Mouse (Mus musculus) T-helper 17 cell (primary cell): ENCODE data around the gene Ticam1.

ENCODE experiments used
- in situ Hi-C, 2 experiments: fragments of 300-600 bp; cut with MboI, MseI; formaldehyde crosslinking; loops; 1 replicate in 1 of 2; 2 replicates in 1 of 2; pipeline ENCODE4 v1.15.1; 2025; ENCODE audit warnings: high pct_unique_total_duplicates in 2 of 2

Gene Ticam1

GRCm38 (mm10) chr17:56290388-56291170, 14.0 kb upstream of the Ticam1 start:
- in situ Hi-C loops: no loop called here

- in situ Hi-C loops: no loop called here
These were observed 13.1 kb upstream of the Ticam1 start for GRCm38 (mm10) chr17:56289371-56290331.

DNA sequence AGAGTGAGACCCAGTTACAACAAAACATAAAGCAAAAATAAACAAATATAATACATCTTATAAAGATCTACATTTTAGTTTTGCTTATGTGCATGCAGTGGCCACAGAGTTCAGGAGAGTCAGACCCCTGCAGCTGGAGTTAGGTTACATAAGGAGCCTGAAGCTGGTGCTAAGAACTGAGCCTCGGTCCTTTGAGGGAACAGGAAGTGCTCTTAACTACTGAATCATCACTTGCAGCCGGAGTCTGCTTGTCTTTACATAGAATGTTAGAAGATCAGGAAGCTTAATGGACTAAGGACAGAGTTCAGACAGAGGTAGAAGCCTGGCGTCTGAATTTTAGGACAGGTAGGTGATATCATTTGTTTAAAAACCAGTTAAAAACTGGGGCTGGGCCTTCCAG, 12.3 kb upstream of the Ticam1 start:
- in situ Hi-C loops: no loop called here

GRCm38 (mm10) chr17:56287830-56288229, 11.2 kb upstream of the Ticam1 start:
- in situ Hi-C loops: no loop called here

DNA sequence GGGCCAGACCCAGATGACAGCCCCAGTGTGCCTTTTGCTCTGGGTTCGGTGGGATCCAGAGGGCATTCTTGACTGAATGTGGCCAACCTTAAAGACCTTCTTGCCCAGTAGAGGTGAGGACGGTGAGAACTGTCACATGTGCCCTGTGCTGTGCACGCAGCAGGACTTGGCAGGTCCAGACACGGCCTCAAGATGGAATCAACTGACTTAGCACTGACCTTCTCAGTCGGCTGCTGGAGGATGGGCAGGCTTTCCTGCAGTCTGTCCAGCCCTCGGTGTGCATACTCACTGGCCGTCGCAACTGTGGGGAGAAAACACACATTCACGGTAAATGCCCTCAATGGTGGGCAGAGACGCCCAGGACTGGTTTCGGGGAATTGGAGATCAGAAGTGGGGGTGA, 9.4 kb upstream of the Ticam1 start:
- in situ Hi-C loops: no loop called here

DNA sequence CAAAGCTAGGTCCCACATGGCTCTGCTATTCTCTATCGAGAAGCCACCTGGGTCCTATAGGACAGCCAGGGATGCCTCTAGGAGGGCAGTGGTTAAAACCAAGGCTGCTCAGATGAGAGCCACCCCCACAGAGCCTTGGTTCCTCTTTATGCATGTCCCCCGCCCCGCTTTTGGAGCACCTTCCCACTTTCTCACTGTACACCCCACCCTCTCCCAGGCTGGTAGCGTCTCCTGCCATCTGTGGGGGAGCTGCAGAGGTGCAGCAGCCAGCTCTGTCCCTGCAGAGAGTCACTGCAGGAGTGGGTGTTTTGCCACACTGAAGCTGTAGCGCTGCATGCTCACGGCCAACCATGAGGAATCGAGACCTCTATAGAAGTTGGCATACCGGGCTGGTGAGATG, 6.7 kb upstream of the Ticam1 start:
- in situ Hi-C loops: no loop called here

DNA sequence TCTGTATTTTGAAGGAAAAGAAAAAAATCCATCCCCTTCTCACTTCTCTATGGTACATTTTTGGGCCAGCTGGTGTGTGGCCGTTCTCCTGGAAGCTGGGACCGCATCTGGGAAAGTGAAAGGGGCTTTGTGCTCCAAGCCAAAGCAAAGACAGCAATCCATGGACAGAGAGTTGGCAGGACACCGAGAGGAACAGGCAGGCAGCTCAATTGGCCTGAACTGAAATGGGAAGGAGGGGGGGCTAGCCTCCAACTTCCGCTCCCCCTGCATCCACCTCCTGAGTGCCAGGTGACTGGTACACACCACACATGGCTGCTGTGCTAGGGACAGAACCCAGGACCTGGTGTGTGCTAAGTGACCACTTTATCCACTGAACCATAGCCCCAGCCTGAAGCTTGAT, 6.2 kb upstream of the Ticam1 start:
- in situ Hi-C loops: no loop called here

- in situ Hi-C loops: no loop called here
These were observed 4.6 kb upstream of the Ticam1 start for GRCm38 (mm10) chr17:56281193-56281592.

- in situ Hi-C loops: no loop called here
These were observed 3.0 kb upstream of the Ticam1 start for GRCm38 (mm10) chr17:56279481-56280155.

- in situ Hi-C loops: no loop called here
These were observed 1.8 kb upstream of the Ticam1 start for GRCm38 (mm10) chr17:56278340-56278739.

GRCm38 (mm10) chr17:56277567-56277893, 944 bp upstream of the Ticam1 start:
- in situ Hi-C loops: no loop called here

DNA sequence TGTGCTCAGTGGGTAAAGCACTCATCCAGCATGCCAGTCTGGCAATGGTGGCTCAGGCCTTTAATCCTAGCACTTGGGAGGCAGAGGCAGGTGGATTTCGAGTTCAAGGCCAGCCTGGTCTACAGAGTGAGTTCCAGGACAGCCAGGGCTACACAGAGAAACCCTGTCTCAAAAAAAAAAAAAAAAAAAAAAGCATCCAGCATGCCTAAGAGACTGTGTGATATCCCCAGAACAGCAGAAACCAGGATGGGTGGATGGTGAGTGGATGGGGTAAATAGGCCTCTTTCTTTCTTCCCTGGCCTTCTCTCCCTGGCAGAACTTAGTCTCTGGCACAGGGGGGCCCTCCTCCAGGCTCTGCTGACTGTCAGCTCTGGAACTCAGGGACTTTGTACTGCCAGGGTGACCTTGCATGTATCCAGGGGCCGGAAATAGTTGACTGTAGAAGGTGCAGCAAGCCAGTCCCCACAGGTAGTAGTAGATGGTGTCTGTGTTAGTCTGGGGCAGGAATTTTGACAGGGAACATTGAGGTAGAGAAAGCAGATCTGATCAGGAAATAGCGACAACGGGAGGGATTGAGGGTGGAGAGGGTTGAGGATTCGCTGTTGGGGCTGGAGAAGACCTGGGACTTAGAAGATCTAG, 625 bp downstream of the Ticam1 start:
- in situ Hi-C loops: no loop called here

DNA sequence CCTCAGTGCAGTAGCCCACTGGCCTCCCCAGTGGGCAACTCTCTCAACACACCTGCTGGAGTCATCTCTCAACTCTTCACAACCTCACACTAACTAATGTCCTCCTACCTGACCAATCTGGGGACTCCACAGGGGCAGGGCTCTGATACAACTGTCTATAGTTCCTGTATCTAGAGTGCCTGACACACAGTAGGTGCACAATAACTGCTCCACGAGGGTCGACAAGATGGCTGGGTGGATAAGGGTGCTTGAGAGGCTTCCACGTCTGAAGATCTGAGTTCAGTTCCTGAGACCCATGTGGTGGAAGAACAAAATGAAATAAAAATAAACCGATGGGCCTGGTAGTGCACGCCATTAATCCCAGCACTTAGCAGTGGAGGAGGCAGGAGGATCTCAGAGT, 2.6 kb downstream of the Ticam1 start:
- in situ Hi-C loops: loop anchor here (25.0 kb wide), 3 partner anchors 562 to 1013 kb away; partner anchors contain the start of genes Vav1 (in 2 of the 2), Pot1b (in 1 of the 2) and Tnfsf14 (in 1 of the 2)

- in situ Hi-C loops: loop anchor here (25.0 kb wide), 3 partner anchors 561 to 1014 kb away; partner anchors contain the start of genes Vav1 (in 2 of the 2), Pot1b (in 1 of the 2) and Tnfsf14 (in 1 of the 2)
These were observed 3.1 kb downstream of the Ticam1 start for GRCm38 (mm10) chr17:56273482-56273881.

GRCm38 (mm10) chr17:56272644-56273043, 3.9 kb downstream of the Ticam1 start:
- in situ Hi-C loops: loop anchor here (25.0 kb wide), 3 partner anchors 560 to 1015 kb away; partner anchors contain the start of genes Vav1 (in 2 of the 2), Pot1b (in 1 of the 2) and Tnfsf14 (in 1 of the 2)

- in situ Hi-C loops: loop anchor here (25.0 kb wide), 3 partner anchors 559 to 1016 kb away; partner anchors contain the start of genes Vav1 (in 2 of the 2), Pot1b (in 1 of the 2) and Tnfsf14 (in 1 of the 2)
These were observed 4.9 kb downstream of the Ticam1 start for GRCm38 (mm10) chr17:56271609-56272253.

- in situ Hi-C loops: loop anchor here (25.0 kb wide), 3 partner anchors 557 to 1018 kb away; partner anchors contain the start of genes Vav1 (in 2 of the 2), Pot1b (in 1 of the 2) and Tnfsf14 (in 1 of the 2)
These were observed 6.8 kb downstream of the Ticam1 start for GRCm38 (mm10) chr17:56269741-56270140.

DNA sequence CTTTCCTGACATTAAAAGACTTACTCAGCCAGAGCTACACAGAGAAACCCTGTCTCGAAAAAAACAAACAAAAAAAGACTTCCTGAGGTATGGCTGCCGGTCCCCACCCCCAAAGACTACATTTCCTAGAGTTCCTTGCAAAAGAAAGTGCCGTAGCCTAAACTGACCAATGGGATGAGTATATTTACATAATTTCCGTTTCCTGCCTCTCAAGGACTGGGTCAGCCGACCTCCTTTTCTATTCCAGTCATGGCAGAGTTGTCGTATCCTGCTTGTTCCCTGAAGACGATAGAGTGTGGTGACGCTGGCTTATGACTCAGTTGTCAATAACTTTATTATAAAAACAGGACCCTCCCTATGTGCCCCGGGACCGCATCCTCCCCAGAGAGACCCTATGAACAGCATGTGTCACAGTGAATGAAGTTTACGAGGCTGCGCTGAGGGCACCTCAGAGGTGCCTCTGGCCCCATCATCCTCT, 7.4 kb downstream of the Ticam1 start:
- in situ Hi-C loops: loop anchor here (25.0 kb wide), 3 partner anchors 557 to 1018 kb away; partner anchors contain the start of genes Vav1 (in 2 of the 2), Pot1b (in 1 of the 2) and Tnfsf14 (in 1 of the 2)

DNA sequence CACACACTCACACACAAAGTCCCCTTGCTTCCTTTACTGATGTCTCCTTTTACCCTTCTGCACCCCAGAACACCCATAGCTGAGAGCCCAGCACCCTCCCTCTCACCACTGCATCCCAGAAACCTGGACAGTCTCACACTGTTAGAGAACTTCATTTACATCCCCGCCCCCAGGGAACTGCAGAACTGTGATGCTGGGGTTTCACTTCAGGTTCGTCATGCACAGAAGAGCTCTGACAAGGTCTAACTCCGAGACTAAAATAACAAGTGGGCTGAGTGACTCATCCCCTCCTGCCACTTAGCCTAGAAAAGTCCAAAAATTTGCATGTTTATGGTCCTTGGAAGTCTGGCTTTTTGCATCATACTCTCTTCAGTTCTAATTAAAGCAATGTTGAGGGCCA, 10.3 kb downstream of the Ticam1 start:
- in situ Hi-C loops: loop anchor here (25.0 kb wide), 3 partner anchors 554 to 1021 kb away; partner anchors contain the start of genes Vav1 (in 2 of the 2), Pot1b (in 1 of the 2) and Tnfsf14 (in 1 of the 2)

GRCm38 (mm10) chr17:56265869-56266268, 10.7 kb downstream of the Ticam1 start:
- in situ Hi-C loops: loop anchor here (25.0 kb wide), 3 partner anchors 554 to 1021 kb away; partner anchors contain the start of genes Vav1 (in 2 of the 2), Pot1b (in 1 of the 2) and Tnfsf14 (in 1 of the 2)
